Mouse (Mus musculus): ENCODE measurements around the gene Pilrb2.

DNA sequence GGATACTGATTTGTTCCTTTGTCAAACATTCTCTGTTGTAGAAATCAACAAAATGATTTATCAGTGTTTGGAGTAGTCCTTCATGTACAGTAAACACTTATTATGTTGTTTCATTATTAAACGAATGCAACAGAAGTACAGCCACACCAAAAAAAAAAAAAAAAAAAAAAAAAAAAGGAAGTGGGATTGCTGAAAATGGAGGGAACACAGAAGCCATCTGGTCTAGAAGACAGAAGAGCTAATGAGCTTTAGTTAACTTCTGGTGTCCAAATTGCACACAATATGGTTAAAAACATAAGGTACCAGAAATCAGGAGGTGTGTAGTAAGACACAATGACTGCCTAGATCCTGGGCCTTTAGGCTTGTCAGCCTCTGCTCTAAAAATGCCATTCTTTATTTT, 26.2 kb upstream of the Pilrb2 start:
- no peak for TF ChIP-seq POLR2A (IDR thresholded peaks at IDR 0.05; ENCODE audit: low read depth, low read length)
- no peak for TF ChIP-seq CTCF (conservative IDR thresholded peaks at IDR 0.05; ENCODE audit: insufficient read depth, insufficient read length, low read depth, low read length)

Data from kidney, adult 2 months (tissue).